Comparison of ENCODE assay signal across 8 mouse cellular contexts in the genomic region with DNA sequence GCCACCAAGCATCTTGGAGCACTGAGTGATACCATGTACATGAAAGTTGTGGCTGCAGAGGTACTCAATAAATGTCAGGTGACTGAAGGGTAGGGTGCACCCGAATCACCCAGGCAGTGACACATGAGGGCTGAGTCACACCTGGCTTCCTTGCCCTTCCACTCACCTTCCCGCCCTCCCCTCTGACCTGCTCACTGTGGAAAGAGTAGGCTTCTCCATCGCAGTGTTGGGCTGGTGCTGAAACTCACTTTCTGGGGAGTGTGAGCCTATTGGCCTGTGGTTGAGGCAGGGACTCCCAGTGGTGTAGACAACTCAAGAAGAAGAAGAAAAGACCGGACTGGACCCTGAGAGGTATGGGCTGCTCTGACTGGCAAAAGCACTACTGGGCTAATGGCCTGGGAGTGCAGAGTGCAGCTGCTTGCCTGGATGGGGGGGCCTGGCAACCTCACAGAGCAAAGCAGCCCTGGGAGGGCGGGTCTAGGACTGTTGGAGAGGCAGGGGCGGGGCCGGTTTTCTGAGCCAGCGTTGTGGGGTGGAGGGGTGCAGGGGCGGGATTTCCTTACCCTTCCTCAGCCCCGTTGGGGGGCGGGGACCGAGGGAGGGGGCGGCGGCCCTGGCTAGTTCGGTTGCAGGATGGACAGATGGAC. TPM values are rescaled to one million over a fixed set of nuclear protein-coding genes. Genes with fewer than 3 reads are reported as not detected.
DNase-seq lines count a peak whose midpoint lies in the region; ATAC-seq and TF ChIP-seq lines count a peak whose summit lies in the region.

No protein-coding gene starts in this region.

- no peaks in the 10 kb centered on the region for H3K27me3 ChIP-seq in kidney, adult 2 months (replicated peaks; ENCODE audit: control insufficient read depth, insufficient read depth, low read length)
- no peaks in the 10 kb centered on the region for H3K27me3 ChIP-seq in heart, embryonic 15.5 days
- peaks cover 16% of the 10 kb centered on the region for H3K27me3 ChIP-seq in liver, embryonic 12.5 days (replicated peaks)

- no peak overlapping the region for H3K27ac ChIP-seq in kidney, adult 2 months (ENCODE audit: insufficient read depth, low read depth, low read length)
- no peak overlapping the region for H3K27ac ChIP-seq in heart, embryonic 15.5 days
- no peak overlapping the region for H3K27ac ChIP-seq in liver, embryonic 12.5 days

- WGBS in kidney, adult 2 months, result 29% methylated on average over 15 of the region's 15 CpGs
- WGBS in heart, embryonic 15.5 days, result 17% methylated on average over 15 of the region's 15 CpGs
- 25% methylated on average over 15 of the region's 15 CpGs for WGBS in liver, embryonic 12.5 days (ENCODE audit: insufficient replicate concordance)

- no peaks in the 10 kb centered on the region for H3K9me3 ChIP-seq in heart, embryonic 15.5 days (replicated peaks)
- H3K9me3 ChIP-seq in liver, embryonic 12.5 days (replicated peaks), result no peaks in the 10 kb centered on the region

- no peaks in the 10 kb centered on the region; the same call in 1 of the 2 replicates for H3K4me1 ChIP-seq in kidney, adult 2 months (ENCODE audit: control insufficient read depth, insufficient read depth, low read length)
- H3K4me1 ChIP-seq in heart, embryonic 15.5 days (replicated peaks), result peaks cover 40% of the 10 kb centered on the region
- peaks cover 71% of the 10 kb centered on the region for H3K4me1 ChIP-seq in liver, embryonic 12.5 days

- no peaks in the 10 kb centered on the region for H3K36me3 ChIP-seq in kidney, adult 2 months (ENCODE audit: control insufficient read depth, insufficient read depth, low read length)
- no peaks in the 10 kb centered on the region for H3K36me3 ChIP-seq in heart, embryonic 15.5 days
- H3K36me3 ChIP-seq in liver, embryonic 12.5 days, result no peaks in the 10 kb centered on the region

- peak overlapping the region; percentile 54 for H3K4me2 ChIP-seq in heart, embryonic 15.5 days
- peak overlapping the region; percentile 51 for H3K4me2 ChIP-seq in liver, embryonic 12.5 days

- H3K4me3 ChIP-seq in kidney, adult 2 months (ENCODE audit: insufficient read depth, low read depth, low read length), result no peak overlapping the region
- peak overlapping the region; percentile 32 for H3K4me3 ChIP-seq in heart, embryonic 15.5 days
- H3K4me3 ChIP-seq in liver, embryonic 12.5 days, result peak overlapping the region; percentile 13; the same call in 1 of the 2 replicates

- no peak for TF ChIP-seq CTCF in kidney, adult 2 months (conservative IDR thresholded peaks at IDR 0.05; ENCODE audit: insufficient read depth, insufficient read length, low read depth, low read length)
- no peak for TF ChIP-seq CTCF in brain, embryonic 14.5 days (IDR thresholded peaks at IDR 0.05; ENCODE audit: borderline replicate concordance, extremely low read depth, insufficient read depth, insufficient read length)

- DNase-seq in kidney, postnatal 10 days, result peak; percentile 72
- DNase-seq in kidney, adult 2 months, result no peak
- peak; percentile 8 for DNase-seq in brain, embryonic 14.5 days (ENCODE audit: low read depth)
- peak; percentile 78 for DNase-seq in testis, postnatal 10 days (ENCODE audit: low spot score)

- no peak overlapping the region for H3K9ac ChIP-seq in heart, embryonic 15.5 days
- peak overlapping the region; percentile 13; the same call in 1 of the 2 replicates for H3K9ac ChIP-seq in liver, embryonic 12.5 days

- TF ChIP-seq POLR2A in kidney, adult 2 months (IDR thresholded peaks at IDR 0.05; ENCODE audit: low read depth, low read length), result no peak
- no peak for TF ChIP-seq POLR2A in brain, embryonic 14.5 days (IDR thresholded peaks at IDR 0.05; ENCODE audit: borderline replicate concordance, extremely low read depth, insufficient read depth, insufficient read length, poor library complexity, severe bottlenecking)

- 0 out of 2 replicates have a peak, but pooled peaks have one; percentile 1 for ATAC-seq in heart, embryonic 15.5 days (replicated peaks; ENCODE audit: insufficient number of reproducible peaks, insufficient read depth, low FRiP score, low read depth)
- ATAC-seq in liver, embryonic 12.5 days, result no peak
- no peak for ATAC-seq in erythroblast, adult 5-6 weeks (replicated peaks; ENCODE audit: low FRiP score, poor library complexity, severe bottlenecking)
- ATAC-seq in CD4-positive, CD25-positive, alpha-beta regulatory T cell, adult 4 months, result no peak

RNA-seq across cellular contexts. Expression of gene Ucn2, which starts 2.0 kb away (rescaled TPM):
- 0.11 and 0.18 TPM in 2 replicates for polyA plus RNA-seq in kidney, adult 2 months (2012; rRNA removed)
- polyA plus RNA-seq in brain, embryonic 14.5 days (2012; rRNA removed), result 0.75 and 0.96 TPM in 2 replicates
- polyA plus RNA-seq in heart, embryonic 15.5 days (2015; fragmentation: Nextera tagmentation; extraction: Ambion mirVana), result not detected in 2 replicates
- polyA plus RNA-seq in liver, embryonic 12.5 days (2016; fragmentation: Nextera tagmentation; extraction: Ambion mirVana), result 0.11 TPM in 1 of 2 replicates, not detected in the other
- not detected in 2 replicates for total RNA-seq in erythroblast, adult 5-6 weeks (2015; ENCODE audit: low replicate concordance)
- total RNA-seq in erythroblast, adult 5-6 weeks (2017; ENCODE audit: low replicate concordance), result not detected in 2 replicates
- polyA plus RNA-seq in CD4-positive, CD25-positive, alpha-beta regulatory T cell, adult 4 months (2017; shearing (Covaris generic)), result not detected

RNA-seq across cellular contexts. Expression of gene Pfkfb4, which starts 3.8 kb away (rescaled TPM):
- polyA plus RNA-seq in kidney, adult 2 months (2012; rRNA removed), result 10.6 and 11.3 TPM in 2 replicates
- 32.0 and 35.3 TPM in 2 replicates for polyA plus RNA-seq in brain, embryonic 14.5 days (2012; rRNA removed)
- polyA plus RNA-seq in heart, embryonic 15.5 days (2015; fragmentation: Nextera tagmentation; extraction: Ambion mirVana), result 3.3 and 5.4 TPM in 2 replicates
- polyA plus RNA-seq in liver, embryonic 12.5 days (2016; fragmentation: Nextera tagmentation; extraction: Ambion mirVana), result 3.4 and 4.4 TPM in 2 replicates
- 3.1 and 13.3 TPM in 2 replicates for total RNA-seq in erythroblast, adult 5-6 weeks (2015; ENCODE audit: low replicate concordance)
- 7.9 and 12.3 TPM in 2 replicates for total RNA-seq in erythroblast, adult 5-6 weeks (2017; ENCODE audit: low replicate concordance)
- polyA plus RNA-seq in CD4-positive, CD25-positive, alpha-beta regulatory T cell, adult 4 months (2017; shearing (Covaris generic)), result 10 to 100 TPM in 1 of 2 experiments, 1 to 10 TPM in 1; 6.1 to 12.7 TPM

RNA-seq across cellular contexts. Expression of gene Col7a1, which starts 34.4 kb away (rescaled TPM):
- polyA plus RNA-seq in kidney, adult 2 months (2012; rRNA removed), result 1.8 and 2.3 TPM in 2 replicates
- 7.5 and 8.3 TPM in 2 replicates for polyA plus RNA-seq in brain, embryonic 14.5 days (2012; rRNA removed)
- 1.2 and 1.4 TPM in 2 replicates for polyA plus RNA-seq in heart, embryonic 15.5 days (2015; fragmentation: Nextera tagmentation; extraction: Ambion mirVana)
- polyA plus RNA-seq in liver, embryonic 12.5 days (2016; fragmentation: Nextera tagmentation; extraction: Ambion mirVana), result 0.31 and 0.68 TPM in 2 replicates
- under 0.01 TPM in 1 of 2 replicates, not detected in the other for total RNA-seq in erythroblast, adult 5-6 weeks (2015; ENCODE audit: low replicate concordance)
- 0.17 and 1.4 TPM in 2 replicates for total RNA-seq in erythroblast, adult 5-6 weeks (2017; ENCODE audit: low replicate concordance)
- polyA plus RNA-seq in CD4-positive, CD25-positive, alpha-beta regulatory T cell, adult 4 months (2017; shearing (Covaris generic)), result not detected

RNA-seq across cellular contexts. Expression of gene Shisa5, which starts 50.5 kb away (rescaled TPM):
- 467 and 688 TPM in 2 replicates for polyA plus RNA-seq in kidney, adult 2 months (2012; rRNA removed)
- 78.6 and 83.1 TPM in 2 replicates for polyA plus RNA-seq in brain, embryonic 14.5 days (2012; rRNA removed)
- polyA plus RNA-seq in heart, embryonic 15.5 days (2015; fragmentation: Nextera tagmentation; extraction: Ambion mirVana), result 64.9 and 86.2 TPM in 2 replicates
- polyA plus RNA-seq in liver, embryonic 12.5 days (2016; fragmentation: Nextera tagmentation; extraction: Ambion mirVana), result 19.0 and 21.5 TPM in 2 replicates
- 14.6 and 20.3 TPM in 2 replicates for total RNA-seq in erythroblast, adult 5-6 weeks (2015; ENCODE audit: low replicate concordance)
- 13.9 and 51.4 TPM in 2 replicates for total RNA-seq in erythroblast, adult 5-6 weeks (2017; ENCODE audit: low replicate concordance)
- 1,000 to 10,000 TPM; 3,771 to 6,921 TPM for polyA plus RNA-seq in CD4-positive, CD25-positive, alpha-beta regulatory T cell, adult 4 months (2017; shearing (Covaris generic))

RNA-seq across cellular contexts. Expression of gene Uqcrc1, which starts 51.4 kb away (rescaled TPM):
- polyA plus RNA-seq in kidney, adult 2 months (2012; rRNA removed), result 1,190 and 1,260 TPM in 2 replicates
- 363 and 420 TPM in 2 replicates for polyA plus RNA-seq in brain, embryonic 14.5 days (2012; rRNA removed)
- 885 and 887 TPM in 2 replicates for polyA plus RNA-seq in heart, embryonic 15.5 days (2015; fragmentation: Nextera tagmentation; extraction: Ambion mirVana)
- 384 and 405 TPM in 2 replicates for polyA plus RNA-seq in liver, embryonic 12.5 days (2016; fragmentation: Nextera tagmentation; extraction: Ambion mirVana)
- 24.2 and 31.5 TPM in 2 replicates for total RNA-seq in erythroblast, adult 5-6 weeks (2015; ENCODE audit: low replicate concordance)
- total RNA-seq in erythroblast, adult 5-6 weeks (2017; ENCODE audit: low replicate concordance), result 55.1 and 79.9 TPM in 2 replicates
- 100 to 1,000 TPM; 182 to 369 TPM for polyA plus RNA-seq in CD4-positive, CD25-positive, alpha-beta regulatory T cell, adult 4 months (2017; shearing (Covaris generic))
